Mouse (Mus musculus): ENCODE data around the gene Olfr465-ps1. TPM values are rescaled to one million over a fixed set of nuclear protein-coding genes. Genes with fewer than 3 reads are reported as not detected.

The Olfr465-ps1 gene
- polyA plus RNA-seq, 1 experiment from 2014 or later: not detected

GRCm38 (mm10) chr13:65113239-65113638 is 24.6 kb upstream of the Olfr465-ps1 start:
- H3K4me1 ChIP-seq (ENCODE audit: insufficient read depth): no peaks in the 10 kb centered on the region
- peak overlapping the region; percentile 82 for H3K4me3 ChIP-seq (ENCODE audit: low read depth, low read length)
- 59% methylated on average over 3 of the region's 3 CpGs for WGBS
- DNase-seq: peak; percentile 21
- no peaks in the 10 kb centered on the region for H3K27me3 ChIP-seq (ENCODE audit: insufficient read depth, low read length)
- TF ChIP-seq CTCF (IDR thresholded peaks at IDR 0.05; ENCODE audit: low read depth): no peak
- H3K4me2 ChIP-seq: peak overlapping the region; percentile 82
- H3K27ac ChIP-seq (ENCODE audit: low read depth): peak overlapping the region; percentile 93
- H3K9me3 ChIP-seq (ENCODE audit: low read depth, low read length): no peaks in the 10 kb centered on the region
- peak overlapping the region; percentile 95 for H3K9ac ChIP-seq
- H3K36me3 ChIP-seq (ENCODE audit: insufficient read depth): no peaks in the 10 kb centered on the region
- peak; percentile 43 for ATAC-seq (ENCODE audit: insufficient read depth)

- H3K9me3 ChIP-seq (ENCODE audit: low read depth, low read length): no peaks in the 10 kb centered on the region
- ATAC-seq (ENCODE audit: insufficient read depth) (no peak), DNase-seq (no peak)
- no peaks in the 10 kb centered on the region for H3K27me3 ChIP-seq (ENCODE audit: insufficient read depth, low read length)
- no peak overlapping the region for H3K27ac ChIP-seq (ENCODE audit: low read depth)
- no peak overlapping the region for H3K9ac ChIP-seq
- H3K4me2 ChIP-seq: no peak overlapping the region
- H3K36me3 ChIP-seq (ENCODE audit: insufficient read depth): no peaks in the 10 kb centered on the region
- TF ChIP-seq CTCF (IDR thresholded peaks at IDR 0.05; ENCODE audit: low read depth): no peak
- no peaks in the 10 kb centered on the region for H3K4me1 ChIP-seq (ENCODE audit: insufficient read depth)
- WGBS: 60% methylated on average over 3 of the region's 3 CpGs
- H3K4me3 ChIP-seq (ENCODE audit: low read depth, low read length): no peak overlapping the region
These were observed 16.9 kb upstream of the Olfr465-ps1 start for GRCm38 (mm10) chr13:65120984-65121383.

GRCm38 (mm10) chr13:65122111-65122510 is 15.8 kb upstream of the Olfr465-ps1 start:
- H3K27ac ChIP-seq (ENCODE audit: low read depth): no peak overlapping the region
- H3K9ac ChIP-seq: no peak overlapping the region
- ATAC-seq (ENCODE audit: insufficient read depth): no peak
- H3K36me3 ChIP-seq (ENCODE audit: insufficient read depth): no peaks in the 10 kb centered on the region
- 76% methylated on average over 1 of the region's 1 CpGs for WGBS
- DNase-seq: no peak
- H3K4me3 ChIP-seq (ENCODE audit: low read depth, low read length): no peak overlapping the region
- H3K9me3 ChIP-seq (ENCODE audit: low read depth, low read length): no peaks in the 10 kb centered on the region
- TF ChIP-seq CTCF (IDR thresholded peaks at IDR 0.05; ENCODE audit: low read depth): no peak
- no peaks in the 10 kb centered on the region for H3K4me1 ChIP-seq (ENCODE audit: insufficient read depth)
- H3K27me3 ChIP-seq (ENCODE audit: insufficient read depth, low read length): no peaks in the 10 kb centered on the region
- no peak overlapping the region for H3K4me2 ChIP-seq

- DNase-seq: no peak
- ATAC-seq (ENCODE audit: insufficient read depth): no peak
- TF ChIP-seq CTCF (IDR thresholded peaks at IDR 0.05; ENCODE audit: low read depth): no peak
- H3K4me3 ChIP-seq (ENCODE audit: low read depth, low read length): no peak overlapping the region
- no peaks in the 10 kb centered on the region for H3K27me3 ChIP-seq (ENCODE audit: insufficient read depth, low read length)
- no peaks in the 10 kb centered on the region for H3K9me3 ChIP-seq (ENCODE audit: low read depth, low read length)
- no peak overlapping the region for H3K4me2 ChIP-seq
- no peak overlapping the region for H3K9ac ChIP-seq
- H3K36me3 ChIP-seq (ENCODE audit: insufficient read depth): no peaks in the 10 kb centered on the region
- H3K4me1 ChIP-seq (ENCODE audit: insufficient read depth): no peaks in the 10 kb centered on the region
- WGBS: 69% methylated on average over 3 of the region's 3 CpGs
- H3K27ac ChIP-seq (ENCODE audit: low read depth): no peak overlapping the region
These were observed 10.6 kb upstream of the Olfr465-ps1 start for GRCm38 (mm10) chr13:65127063-65127847.

- Histone ChIP-seq H3K27me3 (ENCODE audit: insufficient read depth, low read length) (no peaks in the 10 kb centered on the region), H3K4me1 (ENCODE audit: insufficient read depth) (no peaks in the 10 kb centered on the region), H3K9me3 (ENCODE audit: low read depth, low read length) (no peaks in the 10 kb centered on the region), H3K27ac (ENCODE audit: low read depth) (no peak within 1 kb of the TSS), H3K4me3 (ENCODE audit: low read depth, low read length) (no peak within 1 kb of the TSS), H3K9ac (no peak within 1 kb of the TSS), H3K36me3 (ENCODE audit: insufficient read depth) (no peaks in the 10 kb centered on the region), H3K4me2 (no peak within 1 kb of the TSS)
- DNase-seq (no peak), ATAC-seq (ENCODE audit: insufficient read depth) (no peak)
- TF ChIP-seq CTCF (IDR thresholded peaks at IDR 0.05; ENCODE audit: low read depth): no peak
- WGBS: 57% methylated on average over 1 of the region's 1 CpGs
These were observed 12.1 kb downstream of the Olfr465-ps1 start, which contains the start of gene Olfr466 for GRCm38 (mm10) chr13:65149940-65150339. TSS of gene Olfr466 (plus strand) at chr13:65150240.

- Histone ChIP-seq H3K27me3 (ENCODE audit: insufficient read depth, low read length) (no peaks in the 10 kb centered on the region), H3K36me3 (ENCODE audit: insufficient read depth) (no peaks in the 10 kb centered on the region), H3K9ac (no peak overlapping the region), H3K4me3 (ENCODE audit: low read depth, low read length) (no peak overlapping the region), H3K9me3 (ENCODE audit: low read depth, low read length) (no peaks in the 10 kb centered on the region), H3K27ac (ENCODE audit: low read depth) (no peak overlapping the region), H3K4me1 (ENCODE audit: insufficient read depth) (no peaks in the 10 kb centered on the region), H3K4me2 (no peak overlapping the region)
- DNase-seq (no peak), ATAC-seq (ENCODE audit: insufficient read depth) (no peak)
- 79% methylated on average over 3 of the region's 3 CpGs for WGBS
- no peak for TF ChIP-seq CTCF (IDR thresholded peaks at IDR 0.05; ENCODE audit: low read depth)
These were observed 36.2 kb downstream of the Olfr465-ps1 start for GRCm38 (mm10) chr13:65174102-65174501.

GRCm38 (mm10) chr13:65175734-65176471 is 38.0 kb downstream of the Olfr465-ps1 start:
- Histone ChIP-seq H3K36me3 (ENCODE audit: insufficient read depth) (no peaks in the 10 kb centered on the region), H3K9ac (no peak overlapping the region), H3K27me3 (ENCODE audit: insufficient read depth, low read length) (no peaks in the 10 kb centered on the region), H3K27ac (ENCODE audit: low read depth) (no peak overlapping the region), H3K4me1 (ENCODE audit: insufficient read depth) (no peaks in the 10 kb centered on the region), H3K4me2 (peak overlapping the region; percentile 42), H3K4me3 (ENCODE audit: low read depth, low read length) (0 out of 2 replicates have a peak overlapping the region, but pooled peaks have one; percentile 4), H3K9me3 (ENCODE audit: low read depth, low read length) (no peaks in the 10 kb centered on the region)
- WGBS: 15% methylated on average over 46 of the region's 46 CpGs
- ATAC-seq (ENCODE audit: insufficient read depth) (peak; percentile 49; the same call in 1 of the 2 replicates), DNase-seq (peak; percentile 56)
- peak; percentile 68 for TF ChIP-seq CTCF (IDR thresholded peaks at IDR 0.05; ENCODE audit: low read depth)
